Mouse (Mus musculus) cerebellum, adult 2 months (tissue): ENCODE data around the gene Preb.

ENCODE experiments used
- CTCF ChIP-seq: fragments of 200-500 bp; IDR thresholded peaks from 2 replicates; pipeline ENCODE4 v1.5.1; 2011; ENCODE audit warnings: low read depth, mild to moderate bottlenecking, control low read depth, low read length, moderate library complexity, borderline replicate concordance; ENCODE audit not compliant: insufficient read depth
- POLR2A ChIP-seq: fragments of 200-500 bp; IDR thresholded peaks from 2 replicates; pipeline ENCODE4 v1.6.1; 2011; ENCODE audit warnings: low read length, control low read depth, borderline replicate concordance; ENCODE audit not compliant: insufficient read depth

DNA sequence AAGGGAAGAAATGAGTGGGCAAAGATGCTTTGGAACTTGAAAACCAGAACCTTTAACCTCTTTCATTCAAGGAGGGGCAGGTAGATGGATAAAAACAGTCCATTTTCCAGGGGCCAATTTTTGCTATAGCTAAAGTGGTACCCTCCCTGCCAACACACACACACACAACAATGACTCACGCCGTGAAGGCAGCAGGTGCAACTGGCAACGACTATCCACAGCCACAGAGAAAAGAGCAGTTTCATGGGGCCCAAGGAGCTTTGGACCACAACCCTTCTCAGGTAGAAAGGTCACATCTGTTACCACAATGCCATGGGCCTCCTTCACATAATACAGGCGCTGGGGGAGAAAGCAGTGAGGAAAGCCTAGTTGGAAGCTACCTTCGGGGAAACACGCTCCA is 4.4 kb downstream of the Preb start:
- TF ChIP-seq POLR2A: no peak
- no peak for TF ChIP-seq CTCF
